Mouse (Mus musculus) hindbrain, embryonic 13.5 days (tissue): ENCODE measurements around the gene Tsen34. TPM values are rescaled to one million over a fixed set of nuclear protein-coding genes. Genes with fewer than 3 reads are reported as not detected.
A peak's percentile ranks its signal among the peaks of the same experiment; 100 is the strongest.
"Not testable (repeated sequence)": the region's sequence is repeated elsewhere in the genome, so short reads cannot be mapped to it uniquely, and the experiment has no call there.

ENCODE experiments used
- ATAC-seq: fragments of 200-750 bp; cut with Nextera tagmentation; 2 replicates; pipeline ENCODE4 v1.8.0; 2017; ENCODE audit warnings: moderate TSS enrichment; ENCODE audit not compliant: low FRiP score
- H3K27ac ChIP-seq: fragments of 300-500 bp; sonication (generic); 2 replicates; pipeline ENCODE4 v1.5.1; 2015; ENCODE audit warnings: inconsistent platforms, mild to moderate bottlenecking, moderate library complexity
- H3K27me3 ChIP-seq: fragments of 300-500 bp; sonication (generic); 2 replicates; pipeline ENCODE4 v1.6.1; 2015; ENCODE audit warnings: mild to moderate bottlenecking, inconsistent platforms
- H3K36me3 ChIP-seq: fragments of 300-500 bp; sonication (generic); 2 replicates; pipeline ENCODE4 v1.6.1; 2015; ENCODE audit warnings: mild to moderate bottlenecking, inconsistent platforms
- H3K4me1 ChIP-seq: fragments of 300-500 bp; sonication (generic); replicated peaks from 2 replicates; pipeline ENCODE4 v1.6.1; 2015; ENCODE audit warnings: inconsistent platforms
- H3K4me2 ChIP-seq: fragments of 300-500 bp; sonication (generic); 2 replicates; pipeline ENCODE4 v1.6.1; 2015; ENCODE audit warnings: inconsistent platforms, mild to moderate bottlenecking, moderate library complexity
- H3K4me3 ChIP-seq: fragments of 300-500 bp; sonication (generic); 2 replicates; pipeline ENCODE4 v1.5.1; 2015; ENCODE audit warnings: mild to moderate bottlenecking, inconsistent platforms
- H3K9ac ChIP-seq: fragments of 300-500 bp; sonication (generic); 2 replicates; pipeline ENCODE4 v1.6.1; 2015; ENCODE audit warnings: mild to moderate bottlenecking, inconsistent platforms
- H3K9me3 ChIP-seq: fragments of 300-500 bp; sonication (generic); 2 replicates; pipeline ENCODE4 v1.6.1; 2016; ENCODE audit warnings: inconsistent platforms
- WGBS: fragments of 180-500 bp; shearing (Covaris S2); methylation state at CpG from one replicate; pipeline ENCODE4 v1.1.7; 2015; 5-methylcytosine and 5-hydroxymethylcytosine counted together
- polyA plus RNA-seq: library from polyadenylated mRNA; unstranded; fragments of >200 nt; fragmentation: Nextera tagmentation; extraction: Ambion mirVana; gene quantifications from 2 replicates; pipeline ENCODE4 v1.2.1, GENCODE M21; 2015

The Tsen34 gene
- polyA plus RNA-seq, 1 experiment from 2014 or later: 233 TPM

- peak overlapping the region; percentile 74 for H3K4me3 ChIP-seq
- H3K4me1 ChIP-seq: peaks cover 29% of the 10 kb centered on the region
- peak overlapping the region; percentile 95 for H3K27ac ChIP-seq
- ATAC-seq: no peak
- no peaks in the 10 kb centered on the region for H3K27me3 ChIP-seq
- WGBS: under 1% methylated on average over 18 of the region's 18 CpGs
- H3K9me3 ChIP-seq: no peaks in the 10 kb centered on the region
- H3K9ac ChIP-seq: peak overlapping the region; percentile 95
- H3K4me2 ChIP-seq: peak overlapping the region; percentile 84
- H3K36me3 ChIP-seq: peaks cover 24% of the 10 kb centered on the region
These were observed 1.1 kb downstream of the Tsen34 start for GRCm38 (mm10) chr7:3693809-3694075.

GRCm38 (mm10) chr7:3694076-3694948 is 1.6 kb downstream of the Tsen34 start:
- Histone ChIP-seq H3K4me2 (peak overlapping the region; percentile 84), H3K36me3 (peaks cover 28% of the 10 kb centered on the region), H3K9ac (peak overlapping the region; percentile 95), H3K4me3 (peak overlapping the region; percentile 74), H3K9me3 (no peaks in the 10 kb centered on the region), H3K27ac (peak overlapping the region; percentile 95), H3K4me1 (peaks cover 29% of the 10 kb centered on the region), H3K27me3 (no peaks in the 10 kb centered on the region)
- under 1% methylated on average over 43 of the region's 55 CpGs for whole genome bisulfite sequencing
- ATAC-seq: peak; percentile 18

DNA sequence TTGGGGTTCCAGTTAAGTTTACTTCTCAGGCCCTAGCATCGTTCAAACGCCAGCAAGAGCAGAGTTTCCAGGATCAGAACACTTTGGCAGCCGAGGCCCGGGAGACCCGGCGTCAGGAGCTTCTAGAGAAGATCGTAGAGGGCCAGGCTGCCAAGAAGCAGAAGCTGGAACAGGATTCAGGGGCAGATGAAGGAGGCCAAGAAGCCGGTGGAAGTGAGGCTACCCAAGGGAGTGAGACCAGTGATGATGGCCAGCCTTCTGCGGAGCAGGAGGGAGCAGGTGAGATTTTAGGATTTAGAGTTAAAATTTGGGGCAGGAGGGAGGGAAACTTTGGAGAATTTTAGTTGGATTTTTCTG is 2.3 kb downstream of the Tsen34 start:
- H3K4me3 ChIP-seq: peak overlapping the region; percentile 74
- peak overlapping the region; percentile 84 for H3K4me2 ChIP-seq
- peak overlapping the region; percentile 95 for H3K9ac ChIP-seq
- not testable (repeated sequence) for H3K27me3 ChIP-seq, ATAC-seq, H3K9me3 ChIP-seq
- H3K27ac ChIP-seq: peak overlapping the region; percentile 95
- H3K4me1 ChIP-seq: peaks cover 29% of the 10 kb centered on the region
- 9% methylated on average over 9 of the region's 9 CpGs for WGBS
- peaks cover 34% of the 10 kb centered on the region for H3K36me3 ChIP-seq

- Histone ChIP-seq H3K9me3 (no peaks in the 10 kb centered on the region), H3K9ac (no peak overlapping the region), H3K27ac (no peak overlapping the region), H3K4me3 (no peak overlapping the region), H3K27me3 (no peaks in the 10 kb centered on the region), H3K36me3 (peaks cover 51% of the 10 kb centered on the region), H3K4me2 (no peak overlapping the region), H3K4me1 (peaks cover 12% of the 10 kb centered on the region)
- no peak for ATAC-seq
- 94% methylated on average over 6 of the region's 6 CpGs for WGBS
These were observed 5.8 kb downstream of the Tsen34 start for GRCm38 (mm10) chr7:3698471-3698870.

- H3K27me3 ChIP-seq: no peaks in the 10 kb centered on the region
- H3K4me1 ChIP-seq: peaks cover 22% of the 10 kb centered on the region
- H3K4me3 ChIP-seq: peak overlapping the region; percentile 67
- H3K36me3 ChIP-seq: peaks cover 53% of the 10 kb centered on the region
- no peaks in the 10 kb centered on the region for H3K9me3 ChIP-seq
- H3K9ac ChIP-seq: peak overlapping the region; percentile 82
- H3K27ac ChIP-seq: peak overlapping the region; percentile 94
- 21% methylated on average over 6 of the region's 6 CpGs for WGBS
- ATAC-seq: peak; percentile 55
- peak overlapping the region; percentile 84 for H3K4me2 ChIP-seq
These were observed 10.7 kb downstream of the Tsen34 start for GRCm38 (mm10) chr7:3703148-3703878.

DNA sequence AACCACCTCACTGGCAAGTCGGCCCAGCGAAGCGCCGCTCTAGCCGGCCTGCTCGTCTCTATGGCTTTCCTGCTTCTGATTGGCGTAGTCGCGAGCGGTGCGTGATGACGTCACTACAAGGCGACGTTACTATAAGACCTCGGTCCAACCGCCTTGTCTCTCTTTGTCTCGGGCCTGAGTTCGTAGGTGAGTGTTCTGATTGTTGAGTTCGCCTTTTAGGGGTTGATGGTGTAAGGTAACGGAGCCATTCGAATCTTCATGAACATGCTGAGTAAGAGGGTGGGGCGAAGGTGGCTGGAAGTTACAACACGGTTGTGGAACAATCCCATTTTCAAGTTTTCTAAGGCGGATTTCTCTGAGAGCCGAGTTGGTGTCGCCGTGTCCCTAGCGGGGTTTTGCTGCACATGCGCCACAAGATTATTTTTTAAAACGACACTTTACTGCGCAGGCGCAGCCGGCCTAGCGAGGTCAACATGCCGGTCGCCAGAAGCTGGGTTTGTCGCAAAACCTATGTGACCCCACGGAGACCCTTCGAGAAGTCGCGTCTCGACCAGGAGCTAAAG is 11.3 kb downstream of the Tsen34 start, which contains the start of gene Rps9:
Gene Rps9 (plus strand): TSS at position 115 of the 563 bp plus-strand sequence.
- H3K36me3 ChIP-seq: peaks cover 47% of the 10 kb centered on the region
- under 1% methylated on average over 42 of the region's 42 CpGs for WGBS
- peak; percentile 92 for ATAC-seq
- H3K4me1 ChIP-seq: peaks cover 22% of the 10 kb centered on the region
- H3K27me3 ChIP-seq: no peaks in the 10 kb centered on the region
- H3K9ac ChIP-seq: peak within 1 kb of the TSS; percentile 82
- peak within 1 kb of the TSS; percentile 67 for H3K4me3 ChIP-seq
- H3K4me2 ChIP-seq: peak within 1 kb of the TSS; percentile 84
- H3K9me3 ChIP-seq: no peaks in the 10 kb centered on the region
- H3K27ac ChIP-seq: peak within 1 kb of the TSS; percentile 94

- Histone ChIP-seq H3K27me3 (no peaks in the 10 kb centered on the region), H3K4me2 (peak overlapping the region; percentile 84), H3K9me3 (no peaks in the 10 kb centered on the region), H3K36me3 (peaks cover 42% of the 10 kb centered on the region), H3K9ac (peak overlapping the region; percentile 82), H3K27ac (peak overlapping the region; percentile 94), H3K4me1 (peaks cover 22% of the 10 kb centered on the region), H3K4me3 (peak overlapping the region; percentile 67)
- ATAC-seq: peak; percentile 69
- WGBS: under 1% methylated on average over 20 of the region's 20 CpGs
These were observed 11.8 kb downstream of the Tsen34 start for GRCm38 (mm10) chr7:3704475-3704874.

DNA sequence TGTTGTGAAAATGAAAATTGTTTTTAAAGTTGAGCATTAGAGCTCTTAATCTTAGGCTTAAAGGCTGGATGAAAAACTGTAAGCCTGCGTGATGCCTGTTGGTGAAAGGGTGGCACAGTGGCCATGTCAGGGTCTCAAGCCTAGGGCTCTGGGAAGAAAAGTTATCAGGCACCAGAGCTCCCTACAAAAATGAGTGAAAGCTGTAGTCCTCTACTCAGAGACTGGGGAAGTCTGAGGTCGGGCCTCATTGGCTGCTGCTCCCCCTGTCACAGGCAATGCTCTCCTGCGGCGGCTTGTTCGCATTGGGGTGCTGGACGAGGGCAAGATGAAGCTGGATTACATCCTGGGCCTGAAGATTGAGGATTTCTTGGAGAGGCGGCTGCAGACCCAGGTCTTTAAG is 12.8 kb downstream of the Tsen34 start:
- H3K27ac ChIP-seq, H3K27me3 ChIP-seq, H3K9me3 ChIP-seq, ATAC-seq: not testable (repeated sequence)
- WGBS: 4% methylated on average over 7 of the region's 7 CpGs
- Histone ChIP-seq H3K4me3 (peak overlapping the region; percentile 67), H3K36me3 (peaks cover 32% of the 10 kb centered on the region), H3K4me2 (peak overlapping the region; percentile 84), H3K9ac (peak overlapping the region; percentile 82), H3K4me1 (peaks cover 22% of the 10 kb centered on the region)

GRCm38 (mm10) chr7:3705911-3706310 is 13.2 kb downstream of the Tsen34 start:
- ATAC-seq: no peak
- 44% methylated on average over 6 of the region's 6 CpGs for WGBS
- H3K27ac ChIP-seq: no peak overlapping the region

GRCm38 (mm10) chr7:3706343-3706934 is 13.8 kb downstream of the Tsen34 start:
- H3K9ac ChIP-seq: peak overlapping the region; percentile 82
- peak overlapping the region; percentile 84 for H3K4me2 ChIP-seq
- H3K27me3 ChIP-seq: no peaks in the 10 kb centered on the region
- peaks cover 22% of the 10 kb centered on the region for H3K36me3 ChIP-seq
- H3K4me3 ChIP-seq: peak overlapping the region; percentile 67
- H3K4me1 ChIP-seq: peaks cover 22% of the 10 kb centered on the region
- WGBS: 57% methylated on average over 11 of the region's 11 CpGs
- H3K9me3 ChIP-seq: no peaks in the 10 kb centered on the region
- no peak overlapping the region for H3K27ac ChIP-seq
- no peak for ATAC-seq

More at GRCm38 (mm10) chr7:3705911-3706310, 13.2 kb downstream of the Tsen34 start:
- Histone ChIP-seq H3K9me3 (no peaks in the 10 kb centered on the region), H3K36me3 (peaks cover 27% of the 10 kb centered on the region), H3K27me3 (no peaks in the 10 kb centered on the region), H3K4me2 (peak overlapping the region; percentile 84), H3K4me3 (peak overlapping the region; percentile 67), H3K9ac (peak overlapping the region; percentile 82), H3K4me1 (peaks cover 22% of the 10 kb centered on the region)

GRCm38 (mm10) chr7:3707027-3707426 is 14.4 kb downstream of the Tsen34 start:
- H3K9ac ChIP-seq: peak overlapping the region; percentile 82; the same call in 1 of the 2 replicates
- H3K27ac ChIP-seq: no peak overlapping the region

More at GRCm38 (mm10) chr7:3707027-3707426, 14.4 kb downstream of the Tsen34 start:
- no peak for ATAC-seq
- no peaks in the 10 kb centered on the region for H3K27me3 ChIP-seq
- H3K9me3 ChIP-seq: no peaks in the 10 kb centered on the region
- peak overlapping the region; percentile 84; the same call in 1 of the 2 replicates for H3K4me2 ChIP-seq
- peaks cover 21% of the 10 kb centered on the region for H3K36me3 ChIP-seq
- 71% methylated on average over 4 of the region's 4 CpGs for WGBS
- H3K4me3 ChIP-seq: peak overlapping the region; percentile 67; the same call in 1 of the 2 replicates
- H3K4me1 ChIP-seq: peaks cover 22% of the 10 kb centered on the region
